Mouse (Mus musculus) G1E (cell line): ENCODE data around the gene Olfr1340. TPM values are rescaled to one million over a fixed set of nuclear protein-coding genes. Genes with fewer than 3 reads are reported as not detected.

Experiments used
- ATAC-seq: 2 replicates; pipeline ENCODE4 v1.8.0; 2016; ENCODE audit warnings: mild to moderate bottlenecking; ENCODE audit not compliant: insufficient number of reproducible peaks, poor library complexity, low FRiP score, severe bottlenecking; ENCODE audit errors: extremely low read depth
- DNase-seq: peaks from one replicate; pipeline ENCODE4 v3.0.0; 2012; ENCODE audit warnings: low spot score
- H3K27me3 ChIP-seq: 2 replicates; pipeline ENCODE4 v1.6.1; 2012; ENCODE audit warnings: mild to moderate bottlenecking, low read length, inconsistent platforms; ENCODE audit not compliant: insufficient read depth
- H3K36me3 ChIP-seq: replicated peaks from 2 replicates; pipeline ENCODE3; 2012; ENCODE audit warnings: mild to moderate bottlenecking, inconsistent platforms
- H3K4me1 ChIP-seq: 2 replicates; pipeline ENCODE4 v1.6.1; 2012; ENCODE audit warnings: low read depth, low read length, inconsistent platforms, mixed read lengths; ENCODE audit not compliant: insufficient read depth
- H3K4me3 ChIP-seq: 2 replicates; pipeline ENCODE4 v1.5.1; 2012; ENCODE audit warnings: low read depth, mild to moderate bottlenecking, inconsistent platforms, low read length, moderate library complexity, mixed read lengths
- H3K9me3 ChIP-seq: replicated peaks from 2 replicates; pipeline ENCODE4 v1.6.1; 2012; ENCODE audit warnings: inconsistent platforms
- CTCF ChIP-seq: IDR thresholded peaks from 2 replicates; pipeline ENCODE4 v1.5.1; 2012; ENCODE audit warnings: low read depth, low read length, inconsistent platforms, mixed read lengths
- GATA1 ChIP-seq: IDR thresholded peaks from 2 replicates; pipeline ENCODE4 v1.6.1; 2012; ENCODE audit warnings: borderline replicate concordance, low read length, inconsistent platforms, mixed read lengths
- GATA2 ChIP-seq: IDR thresholded peaks from 2 replicates; pipeline ENCODE4 v1.6.1; 2012; ENCODE audit warnings: low read depth, low read length, inconsistent platforms, borderline replicate concordance
- POLR2AphosphoS5 ChIP-seq: IDR thresholded peaks from 2 replicates; pipeline ENCODE4 v1.6.1; 2012; ENCODE audit warnings: low read depth, low read length, inconsistent platforms; ENCODE audit not compliant: insufficient replicate concordance
- TAL1 ChIP-seq: conservative IDR thresholded peaks from 2 replicates; pipeline ENCODE4 v1.6.1; 2012; ENCODE audit warnings: low read depth, low read length, inconsistent platforms, mixed read lengths
- polyA plus RNA-seq: library from polyadenylated mRNA; stranded (reverse); fragments of >175 nt; gene quantifications from 2 replicates; pipeline ENCODE4 v1.2.3, GENCODE M21; 2012
- total RNA-seq, 2 experiments: library from RNA; stranded (forward) in 1 of 2; stranded (reverse) in 1 of 2; fragments of 200-1000 nt in 1 of 2; fragments of >200 nt in 1 of 2; fragmentation: Nextera tagmentation in 1 of 2; gene quantifications; 2 replicates each; pipeline ENCODE4 v1.2.3; 2014 to 2017

Olfr1340 gene
- total and polyA plus RNA-seq, 3 experiments: 0.05 TPM; not detected in 2

GRCm38 (mm10) chr4:118721742-118722483 lies 2.0 kb downstream of the Olfr1340 start:
- no peak overlapping the region for H3K4me3 ChIP-seq
- H3K4me1 ChIP-seq: no peaks in the 10 kb centered on the region
- no peaks in the 10 kb centered on the region for H3K36me3 ChIP-seq
- H3K9me3 ChIP-seq: no peaks in the 10 kb centered on the region
- no peaks in the 10 kb centered on the region for H3K27me3 ChIP-seq
- TF ChIP-seq GATA2: no peak
- TF ChIP-seq GATA1: no peak
- TF ChIP-seq CTCF: no peak
- ATAC-seq: no peak
- peak; percentile 5 for DNase-seq

- no peak for TF ChIP-seq TAL1
- TF ChIP-seq GATA1: no peak
- TF ChIP-seq CTCF: no peak
- TF ChIP-seq POLR2AphosphoS5: no peak
- TF ChIP-seq GATA2: no peak
- ATAC-seq (no peak), DNase-seq (no peak)
- Histone ChIP-seq H3K4me1 (no peaks in the 10 kb centered on the region), H3K4me3 (no peak within 1 kb of the TSS), H3K9me3 (no peaks in the 10 kb centered on the region), H3K27me3 (no peaks in the 10 kb centered on the region), H3K36me3 (no peaks in the 10 kb centered on the region)
Measured at GRCm38 (mm10) chr4:118731875-118732274, 11.9 kb downstream of the Olfr1340 start, which contains the start of gene Olfr1339. Gene Olfr1339 (plus strand): TSS chr4:118732175.

- TF ChIP-seq POLR2AphosphoS5 (no peak), GATA1 (no peak), CTCF (no peak), TAL1 (no peak), GATA2 (no peak)
- ATAC-seq (no peak), DNase-seq (no peak)
- Histone ChIP-seq H3K9me3 (no peaks in the 10 kb centered on the region), H3K36me3 (no peaks in the 10 kb centered on the region), H3K4me3 (no peak overlapping the region), H3K4me1 (no peaks in the 10 kb centered on the region), H3K27me3 (peaks cover 3% of the 10 kb centered on the region; the same call in 1 of the 2 replicates)
Measured at GRCm38 (mm10) chr4:118739574-118739973, 19.6 kb downstream of the Olfr1340 start.

GRCm38 (mm10) chr4:118740988-118741698 lies 21.2 kb downstream of the Olfr1340 start:
- Histone ChIP-seq H3K4me1 (no peaks in the 10 kb centered on the region), H3K27me3 (peaks cover 3% of the 10 kb centered on the region; the same call in 1 of the 2 replicates), H3K9me3 (no peaks in the 10 kb centered on the region), H3K4me3 (no peak overlapping the region), H3K36me3 (no peaks in the 10 kb centered on the region)
- no peak for ATAC-seq
- TF ChIP-seq CTCF (no peak), POLR2AphosphoS5 (no peak), GATA1 (no peak), TAL1 (no peak), GATA2 (no peak)
- DNase-seq: no peak

- H3K9me3 ChIP-seq: no peaks in the 10 kb centered on the region
- no peak for DNase-seq
- H3K4me3 ChIP-seq: no peak overlapping the region
- peaks cover 3% of the 10 kb centered on the region; the same call in 1 of the 2 replicates for H3K27me3 ChIP-seq
- ATAC-seq: no peak
- no peaks in the 10 kb centered on the region for H3K36me3 ChIP-seq
- no peak for TF ChIP-seq TAL1
- no peak for TF ChIP-seq CTCF
- TF ChIP-seq GATA2: no peak
- TF ChIP-seq POLR2AphosphoS5: no peak
- no peak for TF ChIP-seq GATA1
- H3K4me1 ChIP-seq: no peaks in the 10 kb centered on the region
Measured at GRCm38 (mm10) chr4:118741881-118742280, 21.9 kb downstream of the Olfr1340 start.

GRCm38 (mm10) chr4:118758637-118759036 lies 38.7 kb downstream of the Olfr1340 start, which contains the start of gene Olfr1338:
Gene Olfr1338 (minus strand): TSS chr4:118758737.
- Histone ChIP-seq H3K27me3 (no peaks in the 10 kb centered on the region), H3K4me1 (no peaks in the 10 kb centered on the region), H3K36me3 (no peaks in the 10 kb centered on the region), H3K4me3 (no peak within 1 kb of the TSS), H3K9me3 (no peaks in the 10 kb centered on the region)
- ATAC-seq (no peak), DNase-seq (no peak)
- no peak for TF ChIP-seq POLR2AphosphoS5
- no peak for TF ChIP-seq TAL1
- no peak for TF ChIP-seq CTCF

Other genes with a start within 250 kb of the Olfr1340 start
- not detected in 2 replicates for gene Tie1, start 230.1 kb upstream of the Olfr1340 start, total RNA-seq (2014; fragmentation: Nextera tagmentation)
- 0.05 TPM in 1 of 2 replicates, not detected in the other for gene Tie1, start 230.1 kb upstream of the Olfr1340 start, total RNA-seq (2017)
- gene Tie1, start 230.1 kb upstream of the Olfr1340 start, polyA plus RNA-seq: 0.01 TPM in 1 of 2 replicates, not detected in the other
- gene 2610528J11Rik, start 193.1 kb upstream of the Olfr1340 start, total RNA-seq (2014; fragmentation: Nextera tagmentation): not detected in 2 replicates
- not detected in 2 replicates for gene 2610528J11Rik, start 193.1 kb upstream of the Olfr1340 start, total RNA-seq (2017)
- gene 2610528J11Rik, start 193.1 kb upstream of the Olfr1340 start, polyA plus RNA-seq: not detected in 2 replicates
- gene Tmem125, start 176.1 kb upstream of the Olfr1340 start, total RNA-seq (2014; fragmentation: Nextera tagmentation): not detected in 2 replicates
- 0.22 TPM in 1 of 2 replicates, not detected in the other for gene Tmem125, start 176.1 kb upstream of the Olfr1340 start, total RNA-seq (2017)
- gene Tmem125, start 176.1 kb upstream of the Olfr1340 start, polyA plus RNA-seq: not detected in 2 replicates
- gene Cfap57, start 99.4 kb upstream of the Olfr1340 start, total RNA-seq (2014; fragmentation: Nextera tagmentation): not detected in 2 replicates
- 0.05 TPM in 1 of 2 replicates, not detected in the other for gene Cfap57, start 99.4 kb upstream of the Olfr1340 start, total RNA-seq (2017)
- not detected in 2 replicates for gene Cfap57, start 99.4 kb upstream of the Olfr1340 start, polyA plus RNA-seq
- gene Ebna1bp2, start 99.3 kb upstream of the Olfr1340 start, total RNA-seq (2014; fragmentation: Nextera tagmentation): 116 and 153 TPM in 2 replicates
- gene Ebna1bp2, start 99.3 kb upstream of the Olfr1340 start, total RNA-seq (2017): 116 and 127 TPM in 2 replicates
- 25.0 and 41.7 TPM in 2 replicates for gene Ebna1bp2, start 99.3 kb upstream of the Olfr1340 start, polyA plus RNA-seq
- gene Olfr62, start 61.2 kb upstream of the Olfr1340 start, total RNA-seq (2014; fragmentation: Nextera tagmentation): not detected in 2 replicates
- gene Olfr62, start 61.2 kb upstream of the Olfr1340 start, total RNA-seq (2017): 0.11 TPM in 1 of 2 replicates, not detected in the other
- not detected in 2 replicates for gene Olfr62, start 61.2 kb upstream of the Olfr1340 start, polyA plus RNA-seq
- not detected in 2 replicates for gene Olfr1342, start 27.4 kb upstream of the Olfr1340 start, total RNA-seq (2014; fragmentation: Nextera tagmentation)
- 0.11 TPM in 1 of 2 replicates, not detected in the other for gene Olfr1342, start 27.4 kb upstream of the Olfr1340 start, total RNA-seq (2017)
- gene Olfr1342, start 27.4 kb upstream of the Olfr1340 start, polyA plus RNA-seq: not detected in 2 replicates
- not detected in 2 replicates for gene Olfr1341, start 16.6 kb upstream of the Olfr1340 start, total RNA-seq (2014; fragmentation: Nextera tagmentation)
- gene Olfr1341, start 16.6 kb upstream of the Olfr1340 start, total RNA-seq (2017): 0.12 and 0.16 TPM in 2 replicates
- gene Olfr1341, start 16.6 kb upstream of the Olfr1340 start, polyA plus RNA-seq: not detected in 2 replicates
- not detected in 2 replicates for gene Olfr1339, start 12.0 kb downstream of the Olfr1340 start, total RNA-seq (2014; fragmentation: Nextera tagmentation)
- 0.06 and 0.11 TPM in 2 replicates for gene Olfr1339, start 12.0 kb downstream of the Olfr1340 start, total RNA-seq (2017)
- gene Olfr1339, start 12.0 kb downstream of the Olfr1340 start, polyA plus RNA-seq: not detected in 2 replicates
- not detected in 2 replicates for gene Olfr1338, start 38.6 kb downstream of the Olfr1340 start, total RNA-seq (2014; fragmentation: Nextera tagmentation)
- 0.12 TPM in 1 of 2 replicates, not detected in the other for gene Olfr1338, start 38.6 kb downstream of the Olfr1340 start, total RNA-seq (2017)
- gene Olfr1338, start 38.6 kb downstream of the Olfr1340 start, polyA plus RNA-seq: not detected in 2 replicates
- not detected in 2 replicates for gene Olfr1337, start 62.4 kb downstream of the Olfr1340 start, total RNA-seq (2014; fragmentation: Nextera tagmentation)
- 0.22 TPM in 1 of 2 replicates, not detected in the other for gene Olfr1337, start 62.4 kb downstream of the Olfr1340 start, total RNA-seq (2017)
- not detected in 2 replicates for gene Olfr1337, start 62.4 kb downstream of the Olfr1340 start, polyA plus RNA-seq
- not detected in 2 replicates for gene Olfr1335, start 89.8 kb downstream of the Olfr1340 start, total RNA-seq (2014; fragmentation: Nextera tagmentation)
- 0.22 TPM in 1 of 2 replicates, not detected in the other for gene Olfr1335, start 89.8 kb downstream of the Olfr1340 start, total RNA-seq (2017)
- gene Olfr1335, start 89.8 kb downstream of the Olfr1340 start, polyA plus RNA-seq: not detected in 2 replicates
- not detected in 2 replicates for gene Olfr1333, start 116.1 kb downstream of the Olfr1340 start, total RNA-seq (2014; fragmentation: Nextera tagmentation)
- 0.06 and 0.44 TPM in 2 replicates for gene Olfr1333, start 116.1 kb downstream of the Olfr1340 start, total RNA-seq (2017)
- gene Olfr1333, start 116.1 kb downstream of the Olfr1340 start, polyA plus RNA-seq: not detected in 2 replicates
- gene Olfr1331, start 144.5 kb downstream of the Olfr1340 start, total RNA-seq (2014; fragmentation: Nextera tagmentation): not detected in 2 replicates
- 0.12 and 0.22 TPM in 2 replicates for gene Olfr1331, start 144.5 kb downstream of the Olfr1340 start, total RNA-seq (2017)
- gene Olfr1331, start 144.5 kb downstream of the Olfr1340 start, polyA plus RNA-seq: not detected in 2 replicates
- not detected in 2 replicates for gene Olfr1330, start 168.5 kb downstream of the Olfr1340 start, total RNA-seq (2014; fragmentation: Nextera tagmentation)
- 0.05 TPM in 1 of 2 replicates, not detected in the other for gene Olfr1330, start 168.5 kb downstream of the Olfr1340 start, total RNA-seq (2017)
- not detected in 2 replicates for gene Olfr1330, start 168.5 kb downstream of the Olfr1340 start, polyA plus RNA-seq
- gene Olfr1329, start 197.3 kb downstream of the Olfr1340 start, total RNA-seq (2014; fragmentation: Nextera tagmentation): not detected in 2 replicates
- 0.11 TPM in 1 of 2 replicates, not detected in the other for gene Olfr1329, start 197.3 kb downstream of the Olfr1340 start, total RNA-seq (2017)
- gene Olfr1329, start 197.3 kb downstream of the Olfr1340 start, polyA plus RNA-seq: not detected in 2 replicates
- gene Olfr1328, start 218.5 kb downstream of the Olfr1340 start, total RNA-seq (2014; fragmentation: Nextera tagmentation): not detected in 2 replicates
- gene Olfr1328, start 218.5 kb downstream of the Olfr1340 start, total RNA-seq (2017): 0.06 and 0.11 TPM in 2 replicates
- gene Olfr1328, start 218.5 kb downstream of the Olfr1340 start, polyA plus RNA-seq: not detected in 2 replicates
- gene Lao1, start 241.4 kb downstream of the Olfr1340 start, total RNA-seq (2014; fragmentation: Nextera tagmentation): not detected in 2 replicates
- 0.06 TPM in 1 of 2 replicates, not detected in the other for gene Lao1, start 241.4 kb downstream of the Olfr1340 start, total RNA-seq (2017)
- not detected in 2 replicates for gene Lao1, start 241.4 kb downstream of the Olfr1340 start, polyA plus RNA-seq